Mouse (Mus musculus) small intestine, adult 2 months (tissue): ENCODE results near the gene Ccdc61.

Experiments
- CTCF ChIP-seq: fragments of 200-500 bp; IDR thresholded peaks from 2 replicates; pipeline ENCODE4 v1.5.1; 2012; ENCODE audit warnings: low read depth, mild to moderate bottlenecking, control low read depth, inconsistent platforms, low read length, moderate library complexity, mixed read lengths; ENCODE audit not compliant: insufficient replicate concordance, insufficient read length; ENCODE audit errors: extremely low read depth
- POLR2A ChIP-seq: fragments of 200-500 bp; IDR thresholded peaks from 2 replicates; pipeline ENCODE4 v1.6.1; 2012; ENCODE audit warnings: low read depth, mild to moderate bottlenecking, control low read depth, inconsistent platforms, low read length, moderate library complexity

GRCm38 (mm10) chr7:18923267-18923666 lies 13.1 kb upstream of the Ccdc61 start:
- TF ChIP-seq POLR2A = no peak
- no peak for TF ChIP-seq CTCF
